Mouse (Mus musculus): ENCODE results near the gene Mcemp1.

DNA sequence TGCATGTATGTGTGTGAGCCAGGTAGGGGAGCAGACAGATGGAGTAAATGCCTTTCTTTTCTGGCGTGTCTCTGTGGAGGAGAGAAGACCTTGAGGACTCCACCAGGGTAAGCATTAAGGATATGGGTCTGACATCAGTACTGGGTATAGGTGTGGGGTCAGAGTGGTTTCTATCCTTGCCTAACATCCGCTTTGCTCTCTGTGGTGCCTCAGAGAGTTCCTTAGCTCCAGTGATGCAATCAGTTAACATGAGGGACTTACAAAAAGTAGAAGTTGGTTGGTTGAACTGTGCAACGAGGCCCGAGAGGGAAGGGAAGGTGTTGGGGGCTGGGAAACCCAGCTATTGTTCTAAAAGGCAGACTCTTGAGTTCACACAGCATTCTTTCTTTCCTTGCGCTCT is 1.1 kb upstream of the Mcemp1 start:
- no peak for TF ChIP-seq FLI1 (IDR thresholded peaks at IDR 0.05; ENCODE audit: low read length)
- no peak for TF ChIP-seq GATA1 (IDR thresholded peaks at IDR 0.05; ENCODE audit: borderline replicate concordance, low read length)

Measured in megakaryocyte, embryonic 14.5 days (primary cell).